Mouse (Mus musculus): ENCODE results near the gene Olfr1507. TPM values are rescaled to one million over a fixed set of nuclear protein-coding genes. Genes with fewer than 3 reads are reported as not detected.

The Olfr1507 gene
- total RNA-seq (2023) = not detected

GRCm38 (mm10) chr14:52495516-52495915 lies at the start of gene Olfr1507:
TSS of gene Olfr1507 (minus strand) at chr14:52495749.

GRCm38 (mm10) chr14:52467395-52467794 lies 28.2 kb downstream of the Olfr1507 start, which contains the start of gene Olfr1508:
TSS of gene Olfr1508 (minus strand) at chr14:52467495.

GRCm38 (mm10) chr14:52442690-52443089 lies 52.9 kb downstream of the Olfr1507 start, which contains the start of gene Olfr1509:
TSS of gene Olfr1509 (plus strand) at chr14:52442990.

Other genes with a start within 250 kb of the Olfr1507 start
- 228 TPM for gene Chd8, start 238.0 kb downstream of the Olfr1507 start, total RNA-seq (2023)
- 103 TPM for gene Tox4, start 216.6 kb downstream of the Olfr1507 start, total RNA-seq (2023)
- 14.2 TPM for gene Rab2b, start 216.2 kb downstream of the Olfr1507 start, total RNA-seq (2023)
- 66.6 TPM for gene Mettl3, start 190.6 kb downstream of the Olfr1507 start, total RNA-seq (2023)
- 4.7 TPM for gene Sall2, start 167.0 kb downstream of the Olfr1507 start, total RNA-seq (2023)
- gene Olfr1513, start 139.3 kb downstream of the Olfr1507 start, total RNA-seq (2023) = not detected
- not detected for gene Olfr1512, start 116.6 kb downstream of the Olfr1507 start, total RNA-seq (2023)
- not detected for gene Olfr1511, start 98.4 kb downstream of the Olfr1507 start, total RNA-seq (2023)
- gene Olfr1510, start 81.4 kb downstream of the Olfr1507 start, total RNA-seq (2023) = not detected
- not detected for gene Olfr1509, start 52.8 kb downstream of the Olfr1507 start, total RNA-seq (2023)
- not detected for gene Olfr1508, start 28.3 kb downstream of the Olfr1507 start, total RNA-seq (2023)